In the genomic region with DNA sequence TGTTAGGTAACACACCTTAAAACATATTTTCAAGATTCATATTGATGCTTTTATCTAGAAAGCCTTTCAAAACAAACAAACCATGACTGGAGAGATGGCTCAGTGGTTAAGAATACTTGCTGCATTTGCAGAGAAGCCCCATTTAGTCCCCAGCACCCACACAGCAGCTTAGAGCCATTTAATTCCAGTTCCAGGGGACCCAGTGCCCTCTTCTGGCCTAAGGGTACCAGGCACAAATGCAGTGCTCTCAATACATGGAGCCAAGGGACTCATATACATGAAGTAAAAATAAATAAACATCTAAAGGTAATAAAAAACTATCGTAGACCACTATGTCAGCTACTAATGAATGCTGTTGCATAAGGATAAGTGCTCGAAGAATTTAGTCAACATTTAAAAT, we compare ENCODE assay signal across 17 mouse cellular contexts. TPM values are rescaled to one million over a fixed set of nuclear protein-coding genes. Genes with fewer than 3 reads are reported as not detected.
A peak's percentile ranks its signal among the peaks of the same experiment; 100 is the strongest.
DNase-seq lines count a peak whose midpoint lies in the region; ATAC-seq and TF ChIP-seq lines count a peak whose summit lies in the region.
"Had no signal": no experiment of that assay in that cellular context is flagged by ENCODE, and none has a peak within 500 bp of the region (broad histone marks: within the 10 kb centered on the region; RNA-seq: fewer than 3 reads in every experiment).

No protein-coding gene starts in this region.

- H3K9me3 ChIP-seq in kidney, postnatal 0 days (replicated peaks; ENCODE audit: low read length) = no peaks in the 10 kb centered on the region
- H3K9me3 ChIP-seq: midbrain, embryonic 15.5 days had no signal

- no peak overlapping the region for H3K9ac ChIP-seq in kidney, postnatal 0 days (ENCODE audit: low read depth, low read length)
- H3K9ac ChIP-seq: midbrain, embryonic 15.5 days had no signal

- DNase-seq in kidney, postnatal 0 days (ENCODE audit: low spot score) = no peak
- DNase-seq in kidney, postnatal 10 days = no peak
- DNase-seq in thymus, postnatal 14 days = peak; percentile 34
- no peak for DNase-seq in thymus, adult 18-20 months
- DNase-seq in spleen, postnatal 14 days (ENCODE audit: low spot score in 2 of 2) = no peak
- no peak for DNase-seq in testis, postnatal 14 days (ENCODE audit: low spot score)
- DNase-seq: cerebellum, postnatal 25 days; right cerebral cortex, postnatal 25 days; thymus, postnatal 25 days had no signal

- no peak overlapping the region for H3K27ac ChIP-seq in kidney, postnatal 0 days
- no peak overlapping the region for H3K27ac ChIP-seq in cortical plate, adult 2 months (ENCODE audit: insufficient read depth, low read length)
- H3K27ac ChIP-seq: midbrain, embryonic 15.5 days had no signal

- H3K27me3 ChIP-seq in kidney, postnatal 0 days (ENCODE audit: insufficient read depth, low read length) = no peaks in the 10 kb centered on the region
- H3K27me3 ChIP-seq: CH12.LX; midbrain, embryonic 15.5 days had no signal

- no peaks in the 10 kb centered on the region for H3K4me1 ChIP-seq in kidney, postnatal 0 days (replicated peaks; ENCODE audit: insufficient read depth, low read length)
- no peaks in the 10 kb centered on the region for H3K4me1 ChIP-seq in cortical plate, adult 2 months (ENCODE audit: control insufficient read depth, insufficient read depth, low read length)
- H3K4me1 ChIP-seq: midbrain, embryonic 15.5 days had no signal

- no peak for ATAC-seq in kidney, postnatal 0 days (replicated peaks; ENCODE audit: low FRiP score, low read depth)
- ATAC-seq: forebrain, embryonic 16.5 days; hindbrain, embryonic 16.5 days; midbrain, embryonic 15.5 days had no signal

- H3K36me3 ChIP-seq in kidney, postnatal 0 days (ENCODE audit: insufficient read depth, low read length) = peaks cover 9% of the 10 kb centered on the region
- H3K36me3 ChIP-seq: midbrain, embryonic 15.5 days had no signal

- peak; percentile 40; the same call in 1 of the 2 replicates for TF ChIP-seq CTCF in kidney, postnatal 0 days (IDR thresholded peaks at IDR 0.05; ENCODE audit: low read depth)
- TF ChIP-seq CTCF in cortical plate, adult 2 months (IDR thresholded peaks at IDR 0.05; ENCODE audit: extremely low read depth, insufficient read depth, low read length) = peak; percentile 3; the same call in 1 of the 2 replicates

- TF ChIP-seq POLR2A in cortical plate, adult 2 months (IDR thresholded peaks at IDR 0.05; ENCODE audit: extremely low read depth, insufficient read depth, low read length) = no peak

- WGBS in kidney, postnatal 0 days = 83% methylated on average over 2 of the region's 2 CpGs

- H3K4me2 ChIP-seq in kidney, postnatal 0 days (ENCODE audit: low read length) = no peak overlapping the region
- H3K4me2 ChIP-seq: liver, embryonic 11.5 days; midbrain, embryonic 15.5 days had no signal

- no peak overlapping the region for H3K4me3 ChIP-seq in kidney, postnatal 0 days (replicated peaks; ENCODE audit: low read depth, low read length)
- H3K4me3 ChIP-seq in cortical plate, adult 2 months (ENCODE audit: insufficient read depth, low read length) = no peak overlapping the region
- H3K4me3 ChIP-seq: midbrain, embryonic 15.5 days had no signal

RNA-seq across cellular contexts. Expression of gene Selenop, which starts 9.0 kb away (rescaled TPM):
- polyA plus RNA-seq in kidney, postnatal 0 days (2015; fragmentation: Nextera tagmentation; extraction: Ambion mirVana) = 207 and 225 TPM in 2 replicates
- polyA plus RNA-seq in cortical plate, adult 2 months (2012; rRNA removed) = 323 and 345 TPM in 2 replicates

RNA-seq across cellular contexts. Expression of gene Ccdc152, which starts 25.9 kb away (rescaled TPM):
- polyA plus RNA-seq in kidney, postnatal 0 days (2015; fragmentation: Nextera tagmentation; extraction: Ambion mirVana) = 0.58 and 0.82 TPM in 2 replicates
- 1.4 TPM in 2 replicates for polyA plus RNA-seq in cortical plate, adult 2 months (2012; rRNA removed)
- polyA plus RNA-seq: embryonic facial prominence, embryonic 11.5 days; forebrain, embryonic 16.5 days; neural tube, embryonic 11.5 days had no signal
